Mouse (Mus musculus) C2C12 (cell line): ENCODE results near the gene Nxn.

Experiments
- CEBPB ChIP-seq: IDR thresholded peaks from one replicate; pipeline ENCODE4 v1.6.1; 2011; ENCODE audit warnings: low read depth, mild to moderate bottlenecking, control low read depth, moderate library complexity
- CTCF ChIP-seq: IDR thresholded peaks from one replicate; pipeline ENCODE4 v1.5.1; 2011; ENCODE audit not compliant: control insufficient read depth, insufficient read depth, insufficient read length
- FOSL1 ChIP-seq: IDR thresholded peaks from one replicate; pipeline ENCODE4 v1.8.0; 2011; ENCODE audit warnings: mild to moderate bottlenecking, low read length; ENCODE audit not compliant: poor library complexity, insufficient read depth, severe bottlenecking
- MAX ChIP-seq: IDR thresholded peaks from one replicate; pipeline ENCODE4 v1.6.1; 2011; ENCODE audit warnings: mild to moderate bottlenecking, control low read depth
- MYOD1 ChIP-seq: IDR thresholded peaks from one replicate; pipeline ENCODE4 v1.6.1; 2011; ENCODE audit warnings: low read depth; ENCODE audit not compliant: control insufficient read depth, insufficient read length
- MYOG ChIP-seq: IDR thresholded peaks from one replicate; pipeline ENCODE4 v1.6.1; 2011; ENCODE audit not compliant: control insufficient read depth, insufficient read length; ENCODE audit errors: extremely low read depth
- USF1 ChIP-seq: IDR thresholded peaks from one replicate; pipeline ENCODE4 v1.6.1; 2011; ENCODE audit warnings: low read depth, mild to moderate bottlenecking, control low read depth, moderate library complexity

DNA sequence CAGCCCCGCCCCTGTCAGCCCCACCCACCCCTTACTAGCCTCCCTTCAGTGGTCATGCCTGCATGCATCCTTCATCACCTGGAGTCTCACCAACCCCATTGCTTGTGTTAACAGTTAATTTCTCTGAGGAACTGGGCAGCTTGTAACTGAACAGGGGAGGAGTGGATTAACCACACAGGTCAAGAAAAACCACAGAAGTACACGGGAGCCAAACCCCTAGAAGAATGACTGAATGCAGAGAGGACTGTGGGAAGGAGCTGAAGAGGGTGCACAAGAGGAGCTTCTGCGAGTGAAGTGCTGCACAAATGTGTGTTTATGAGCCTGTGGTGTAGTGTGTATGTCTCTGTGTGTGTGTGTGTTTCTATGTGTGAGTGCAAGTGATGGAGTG is 47.3 kb downstream of the Nxn start:
- TF ChIP-seq CTCF (no peak), MAX (no peak), USF1 (no peak), FOSL1 (no peak), MYOD1 (no peak), CEBPB (no peak), MYOG (no peak)
